Mouse (Mus musculus) frontal cortex, postnatal 25 days (tissue): ENCODE measurements at regions not wholly inside any gene's neighbourhood (a gene's known extent, or its start where the extent isn't known, plus 50 kb on each side); places are given as distances from the start of the nearest gene placed in this dataset.

Source experiments
- DNase-seq, 2 experiments: peaks; one replicate each; pipeline ENCODE4 v3.0.0; 2022; ENCODE audit warnings: low spot score in 2 of 2

- peak in 1 of 2 experiments; percentile 17 for DNase-seq
These were observed 335.3 kb upstream of the Ccng1 start for GRCm38 (mm10) chr11:41090391-41090900.

GRCm38 (mm10) chr11:41063570-41063969 lies 308.5 kb upstream of the Ccng1 start:
- no peak for DNase-seq

DNA sequence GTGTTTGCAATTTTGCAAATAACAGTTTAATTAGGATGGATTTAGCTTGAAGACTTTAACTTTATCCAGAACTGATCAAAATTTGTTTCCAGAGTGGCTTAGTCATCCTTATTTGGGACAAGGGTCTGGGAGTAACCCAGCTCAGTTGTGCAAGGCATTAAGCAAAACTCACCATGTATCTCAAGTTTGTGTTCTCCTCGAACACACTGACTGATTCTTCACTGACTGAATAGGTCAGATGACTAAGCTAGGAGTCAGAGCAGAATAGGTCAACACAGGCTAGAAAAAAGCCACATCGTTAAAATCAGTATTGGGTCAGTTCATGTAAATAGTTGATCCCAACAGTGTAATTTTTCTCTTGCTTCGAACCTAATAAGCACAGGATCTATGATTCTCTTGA lies 302.7 kb upstream of the Ccng1 start:
- DNase-seq = no peak

DNA sequence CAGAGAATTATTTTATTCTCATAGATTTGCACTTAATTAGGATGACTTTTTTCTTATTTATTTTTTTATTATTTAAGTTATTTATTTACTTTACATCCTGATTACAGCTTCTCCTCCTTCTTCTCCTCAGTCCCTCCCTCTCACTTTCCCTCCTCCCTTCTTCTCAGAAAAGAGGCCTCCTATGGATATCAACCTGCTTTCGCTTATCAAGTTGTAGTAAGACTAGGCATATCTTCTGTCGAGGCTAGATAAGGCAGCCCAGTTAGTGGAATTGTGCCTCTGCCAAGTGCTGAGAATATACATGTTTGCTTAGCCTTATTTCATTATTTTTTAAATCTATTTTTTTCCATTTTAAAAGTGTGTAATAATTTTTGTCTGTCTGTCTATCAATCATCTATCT lies 274.9 kb upstream of the Ccng1 start:
- DNase-seq = no peak

GRCm38 (mm10) chr11:41010096-41010495 lies 255.0 kb upstream of the Ccng1 start:
- DNase-seq = no peak

- DNase-seq = no peak
These were observed 217.7 kb upstream of the Ccng1 start for GRCm38 (mm10) chr11:40972806-40973205.

GRCm38 (mm10) chr11:40927168-40927567 lies 172.1 kb upstream of the Ccng1 start:
- peak; percentile 54 to 62 for DNase-seq

- no peak for DNase-seq
These were observed 136.4 kb upstream of the Ccng1 start for GRCm38 (mm10) chr11:40891485-40891884.

GRCm38 (mm10) chr11:40884509-40884908 lies 129.4 kb upstream of the Ccng1 start:
- DNase-seq = no peak

GRCm38 (mm10) chr11:40879589-40879988 lies 124.5 kb upstream of the Ccng1 start:
- DNase-seq = no peak

- DNase-seq = no peak
These were observed 117.9 kb upstream of the Ccng1 start for GRCm38 (mm10) chr11:40873002-40873401.

- DNase-seq = peak; percentile 36 to 73
These were observed 110.6 kb upstream of the Ccng1 start for GRCm38 (mm10) chr11:40865694-40866093.

DNA sequence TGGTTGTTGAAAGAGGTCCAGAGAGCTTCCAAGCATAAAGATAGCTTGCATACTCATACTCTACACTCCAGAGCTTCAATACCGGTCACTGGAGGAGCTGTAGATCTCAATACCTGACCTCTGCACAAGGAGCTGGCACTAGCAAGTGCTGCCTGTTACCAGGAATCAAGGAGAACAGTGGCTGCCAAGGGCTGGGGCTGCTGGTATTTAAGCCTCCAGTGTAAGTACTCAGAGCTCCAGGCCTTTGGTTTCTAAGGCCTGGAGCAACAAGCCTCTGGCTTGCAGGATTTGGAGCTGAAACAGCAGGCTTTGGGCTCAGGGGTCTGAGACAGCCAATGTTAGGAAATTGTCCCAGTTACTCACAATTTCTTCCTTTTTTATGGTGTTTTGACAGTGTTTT lies 96.2 kb upstream of the Ccng1 start:
- no peak for DNase-seq

GRCm38 (mm10) chr11:40850652-40851092 lies 95.6 kb upstream of the Ccng1 start:
- no peak for DNase-seq

DNA sequence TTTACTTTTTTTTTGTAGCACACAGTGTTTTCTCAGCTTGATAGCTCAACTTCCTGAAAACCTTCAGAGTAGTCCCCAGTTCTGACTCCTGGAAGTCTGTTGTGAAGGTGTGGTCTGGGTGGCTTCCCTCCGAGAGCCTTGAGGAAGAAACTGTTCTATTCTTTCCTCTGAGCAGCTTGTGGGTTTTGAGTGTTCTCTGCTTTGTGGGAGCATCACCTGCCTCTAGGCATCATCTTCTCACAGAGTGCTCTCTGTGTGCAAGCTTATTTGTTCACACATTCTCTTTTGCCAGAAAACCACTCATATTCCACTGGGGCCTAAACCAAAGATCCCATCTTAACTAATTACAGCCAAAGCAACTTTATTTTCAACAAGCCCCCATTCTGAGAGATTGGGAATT lies 91.5 kb upstream of the Ccng1 start:
- no peak for DNase-seq

DNA sequence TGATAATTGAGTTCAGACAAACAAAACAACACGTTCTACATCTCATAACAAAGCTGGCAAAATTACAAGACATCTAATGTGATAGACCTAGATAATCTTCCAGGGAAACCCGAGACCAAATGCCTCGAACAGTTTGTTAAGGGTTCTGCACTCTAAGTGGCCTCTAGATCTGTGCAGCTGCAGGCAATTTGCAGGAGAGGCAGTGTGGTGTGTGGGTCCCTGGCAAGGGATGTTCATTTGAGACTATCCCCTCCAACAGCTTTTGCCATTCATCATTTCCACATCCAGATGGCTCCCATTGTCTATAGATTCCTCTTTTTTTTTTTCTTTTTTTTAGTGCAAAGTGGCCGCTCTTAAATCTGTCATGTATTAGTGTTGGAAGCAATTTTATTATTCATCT lies 80.3 kb upstream of the Ccng1 start:
- DNase-seq = no peak
